Mouse (Mus musculus) urinary bladder, adult 18-20 months (tissue): Measurements from ENCODE around the gene Nrn1.

ENCODE experiments used
- DNase-seq, 2 experiments: peaks; one replicate each; pipeline ENCODE4 v3.0.0; 2022; ENCODE audit warnings: low spot score in 2 of 2, mixed read lengths in 2 of 2

The Nrn1 gene

GRCm38 (mm10) chr13:36724533-36725470, 10.1 kb downstream of the Nrn1 start:
- peak in 1 of 2 experiments; percentile 50 for DNase-seq

- no peak for DNase-seq
Measured at GRCm38 (mm10) chr13:36723726-36724300, 11.1 kb downstream of the Nrn1 start.

DNA sequence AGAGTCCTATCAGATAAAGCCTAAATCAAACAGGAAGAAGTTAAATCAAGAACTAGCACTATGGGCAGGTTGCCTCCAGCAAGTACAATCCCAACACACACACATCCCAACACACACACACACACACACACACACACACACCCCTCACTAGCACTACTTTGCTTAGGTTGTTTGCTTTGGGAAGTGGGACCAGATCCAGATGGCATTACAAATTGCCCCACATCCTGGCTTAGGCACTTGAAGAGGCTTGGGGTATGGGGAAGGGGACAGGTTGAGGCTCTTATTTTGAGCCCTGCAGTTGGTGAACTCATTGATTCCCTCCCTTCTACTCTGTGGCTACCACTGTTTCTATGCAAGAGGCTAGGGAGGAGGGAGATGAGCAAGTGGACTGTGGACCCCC, 12.6 kb downstream of the Nrn1 start:
- DNase-seq, result no peak

DNA sequence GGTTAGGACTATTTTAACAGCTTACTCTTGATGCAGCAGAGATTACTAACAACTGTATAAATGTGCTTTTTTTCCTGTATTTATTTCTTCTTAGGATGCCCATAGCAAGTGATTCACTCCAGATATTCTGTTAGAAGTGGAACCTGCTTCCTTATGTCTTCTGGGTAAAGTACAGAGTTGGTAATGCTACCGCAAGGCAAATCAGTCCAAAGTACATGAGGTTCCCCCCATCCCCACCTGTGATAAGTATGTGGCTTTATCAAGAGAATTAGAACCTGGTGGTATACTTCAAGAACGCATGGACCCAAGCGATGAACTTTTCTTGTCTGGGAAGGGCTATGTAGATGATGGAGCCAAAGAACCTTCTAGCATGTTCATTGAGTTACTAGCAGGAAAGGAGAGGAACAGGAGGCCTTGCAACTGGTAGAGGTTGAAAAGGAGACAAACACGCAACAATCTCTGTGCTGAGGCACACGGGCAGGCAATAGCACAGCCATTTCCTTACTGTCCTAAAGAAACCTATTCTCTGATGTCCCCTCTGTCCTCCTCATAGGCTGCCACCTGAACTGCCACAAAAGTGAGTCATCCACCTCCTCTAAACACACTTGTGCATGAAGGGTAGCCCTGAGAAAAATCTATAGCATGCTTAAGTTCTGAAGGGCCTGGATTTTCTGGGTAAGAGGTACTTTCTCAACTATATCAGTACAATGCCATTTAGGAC, 14.5 kb downstream of the Nrn1 start:
- no peak for DNase-seq

DNA sequence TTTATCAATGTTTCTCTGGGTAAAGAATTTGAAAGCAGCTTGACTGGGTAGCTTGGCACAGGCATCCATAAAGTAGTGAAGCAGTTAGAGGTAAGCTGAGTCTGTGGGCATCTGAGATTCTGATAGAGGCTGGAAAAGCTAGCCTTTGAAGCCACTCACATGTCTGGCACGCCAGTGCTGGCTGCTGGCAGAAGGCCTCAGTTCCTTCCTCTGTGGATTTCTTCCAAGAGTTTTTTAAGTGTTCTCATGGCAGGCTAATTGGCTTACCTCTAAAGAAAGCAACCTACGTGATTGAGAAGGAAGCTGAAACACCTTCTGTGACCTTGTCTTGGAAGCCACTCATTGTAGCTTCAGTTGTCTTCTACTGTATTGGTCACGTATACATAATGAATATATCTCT, 17.6 kb downstream of the Nrn1 start:
- DNase-seq, result no peak

DNA sequence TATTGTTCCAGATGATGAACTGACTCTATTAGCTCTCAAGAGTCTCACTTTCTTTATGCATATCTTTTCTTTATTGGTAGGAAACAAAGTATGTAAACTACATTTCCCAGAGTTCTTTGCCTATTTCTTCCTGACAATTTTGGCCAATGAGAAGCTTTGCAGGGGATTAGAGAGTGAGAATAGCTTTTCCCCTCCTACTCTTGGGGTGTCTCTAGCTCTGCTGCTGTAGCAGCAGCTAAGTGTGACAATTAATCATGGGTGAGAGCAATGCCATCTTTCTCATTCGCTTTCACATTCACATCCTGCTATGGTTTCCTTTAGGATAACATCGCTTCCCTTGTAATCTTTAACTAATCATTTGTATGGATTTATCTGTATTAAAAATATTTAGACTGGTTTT, 18.2 kb downstream of the Nrn1 start:
- DNase-seq, result no peak

DNA sequence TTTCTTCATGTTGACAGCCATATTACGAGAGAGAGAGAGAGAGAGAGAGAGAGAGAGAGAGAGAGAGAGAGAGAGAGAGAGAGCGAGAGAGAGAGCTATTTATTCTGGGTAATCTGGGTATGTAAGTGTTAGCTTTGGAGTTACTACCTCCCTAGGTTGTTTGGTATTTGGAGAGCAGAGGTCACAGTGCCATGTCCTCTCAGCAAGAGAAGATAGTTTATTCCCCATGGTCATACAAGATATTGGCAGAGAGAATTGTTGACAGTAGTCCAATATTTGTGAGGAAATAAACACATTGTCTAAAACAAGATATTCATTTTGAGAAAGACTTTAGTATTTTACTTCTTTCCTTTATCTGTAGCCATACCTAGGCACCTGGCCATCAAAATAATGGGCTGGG, 20.8 kb downstream of the Nrn1 start:
- DNase-seq, result no peak

- no peak for DNase-seq
Measured at GRCm38 (mm10) chr13:36707088-36707690, 27.7 kb downstream of the Nrn1 start.

GRCm38 (mm10) chr13:36696351-36696771, 38.6 kb downstream of the Nrn1 start:
- peak; percentile 28 to 63 for DNase-seq

- peak; percentile 17 to 45 for DNase-seq
Measured at GRCm38 (mm10) chr13:36695516-36696201, 39.3 kb downstream of the Nrn1 start.

GRCm38 (mm10) chr13:36683581-36683980, 51.4 kb downstream of the Nrn1 start:
- no peak for DNase-seq

- no peak for DNase-seq
Measured at GRCm38 (mm10) chr13:36680690-36681355, 54.1 kb downstream of the Nrn1 start.

DNA sequence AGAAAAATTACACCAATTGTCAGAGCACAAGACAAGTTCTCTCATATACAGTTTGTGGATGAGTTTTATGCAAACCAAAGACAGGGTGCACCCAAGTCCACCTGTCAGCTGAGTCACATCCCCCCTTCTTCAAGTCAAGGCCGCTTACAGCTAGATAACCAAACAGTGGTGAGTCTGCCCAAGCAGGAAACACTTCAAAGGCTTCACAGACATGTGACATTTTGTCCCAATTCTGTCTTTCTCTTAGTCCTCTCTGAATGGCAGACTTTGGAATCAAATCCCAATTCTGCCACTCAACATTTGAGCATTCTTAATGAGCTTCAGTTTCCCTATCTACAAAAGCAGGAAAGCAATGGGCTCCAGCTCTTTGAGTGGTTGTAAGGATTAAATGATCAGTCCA, 55.6 kb downstream of the Nrn1 start:
- DNase-seq, result no peak
